Mouse (Mus musculus): ENCODE data around the gene Nprl3.

- no peak for TF ChIP-seq FLI1 (IDR thresholded peaks at IDR 0.05; ENCODE audit: low read length)
- TF ChIP-seq GATA1 (IDR thresholded peaks at IDR 0.05; ENCODE audit: borderline replicate concordance, low read length), result no peak
These were observed 44.8 kb downstream of the Nprl3 start for GRCm38 (mm10) chr11:32222570-32223194.
